Mouse (Mus musculus) adrenal gland, postnatal 25 days (tissue): ENCODE data around the gene Mdfic. TPM values are rescaled to one million over a fixed set of nuclear protein-coding genes. Genes with fewer than 3 reads are reported as not detected.
"Not testable (repeated sequence)": the region's sequence is repeated elsewhere in the genome, so short reads cannot be mapped to it uniquely, and the experiment has no call there.

Experiments used
- DNase-seq: peaks from one replicate; pipeline ENCODE4 v3.0.0; 2021; ENCODE audit warnings: mixed read lengths
- long read RNA-seq: library from polyadenylated mRNA; stranded (forward); transcript quantifications from one replicate; pipeline ENCODE4 v2.0.0, GENCODE M21; 2021
- total RNA-seq: library from RNA; stranded (reverse); gene quantifications from 2 replicates; pipeline ENCODE4 v1.2.3, GENCODE M21; 2021

Gene Mdfic
- total RNA-seq: 66.6 and 80.4 TPM in 2 replicates
- long read RNA-seq, transcript Mdfic-207 (5 exons, 3,431 nt): major isoform, 31 of 52 reads
- long read RNA-seq, transcript Mdfic-202 (4 exons, 1,871 nt): minor isoform, 12 of 52 reads
- long read RNA-seq, partial matches to known transcripts: 2 of 52 reads
- long read RNA-seq, other reads (novel, unspliced or antisense): 5 of 52 reads

- DNase-seq: peak; percentile 85
These were observed at the start of gene Mdfic for GRCm38 (mm10) chr6:15720461-15720817. Gene Mdfic (plus strand): TSS chr6:15720661.

DNA sequence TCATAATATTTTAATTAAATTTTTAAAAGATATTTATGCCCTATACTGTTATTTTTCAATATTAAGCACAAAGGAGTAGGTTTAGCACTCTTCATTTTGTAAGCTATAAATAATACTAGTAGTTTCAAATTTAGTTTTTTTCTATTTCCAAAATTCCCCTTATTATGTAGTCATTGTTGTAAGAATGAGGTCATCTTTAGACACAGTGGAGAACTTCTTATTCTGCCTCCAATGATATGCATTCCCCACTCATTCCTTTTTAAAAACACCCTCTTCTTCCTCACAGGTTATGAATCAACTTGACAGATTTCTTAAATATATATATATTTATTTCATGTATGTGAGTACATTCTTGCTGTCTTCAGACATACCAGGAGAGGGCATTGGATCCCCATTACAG lies 49.1 kb upstream of the Mdfic start:
- no peak for DNase-seq

- DNase-seq: no peak
These were observed 10.4 kb upstream of the Mdfic start for GRCm38 (mm10) chr6:15710080-15710479.

DNA sequence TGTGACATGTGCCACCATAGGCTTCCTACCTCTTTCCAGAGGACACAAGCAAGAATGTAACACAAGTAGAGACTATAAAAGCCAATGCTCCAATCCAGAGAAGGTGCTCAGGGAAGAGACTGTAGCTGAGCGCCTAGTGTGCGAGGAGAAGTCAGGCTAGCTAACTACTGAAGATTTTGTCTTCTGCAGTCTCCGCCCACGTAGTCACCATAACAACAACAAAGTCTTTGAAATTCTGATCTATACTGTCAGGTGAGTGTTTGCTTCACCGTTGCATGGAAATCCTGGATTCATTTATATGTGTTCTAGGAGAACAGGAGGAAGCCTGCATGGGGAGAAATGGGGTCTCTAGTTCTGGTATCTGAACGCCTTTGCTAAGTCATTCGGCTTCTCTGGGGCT lies 9.8 kb upstream of the Mdfic start:
- DNase-seq: no peak

DNA sequence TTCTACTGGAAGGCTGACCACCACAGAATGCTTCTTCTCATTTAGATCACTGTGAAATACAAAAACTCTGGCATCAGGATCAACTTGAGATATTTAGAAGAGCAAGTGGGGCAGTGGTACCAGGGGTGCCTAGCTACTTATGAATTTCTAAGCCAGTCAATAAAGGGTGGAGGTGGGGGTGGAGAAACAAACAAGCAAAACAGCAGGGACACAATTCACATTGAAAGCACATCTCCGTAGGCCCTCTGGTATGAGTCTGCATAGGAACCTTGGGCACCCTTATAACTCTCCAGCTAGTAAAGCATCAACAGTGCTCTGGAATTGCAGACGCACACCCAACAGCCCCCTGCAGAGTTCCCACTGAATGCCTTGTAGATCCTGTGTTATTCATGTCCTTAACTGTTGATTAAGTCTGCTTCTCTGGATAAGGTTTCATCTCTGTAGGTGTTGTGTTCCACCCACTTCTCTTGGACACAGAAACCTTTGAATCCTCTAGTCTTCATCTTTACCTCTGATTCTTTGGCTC lies 7.5 kb upstream of the Mdfic start:
- no peak for DNase-seq

- not testable (repeated sequence) for DNase-seq
These were observed 6.4 kb upstream of the Mdfic start for GRCm38 (mm10) chr6:15714036-15714435.

GRCm38 (mm10) chr6:15714996-15715844 lies 5.2 kb upstream of the Mdfic start:
- no peak for DNase-seq

GRCm38 (mm10) chr6:15719919-15720318 lies 542 bp upstream of the Mdfic start:
- DNase-seq: no peak

- DNase-seq: peak; percentile 73
These were observed 606 bp downstream of the Mdfic start for GRCm38 (mm10) chr6:15720818-15721715.

DNA sequence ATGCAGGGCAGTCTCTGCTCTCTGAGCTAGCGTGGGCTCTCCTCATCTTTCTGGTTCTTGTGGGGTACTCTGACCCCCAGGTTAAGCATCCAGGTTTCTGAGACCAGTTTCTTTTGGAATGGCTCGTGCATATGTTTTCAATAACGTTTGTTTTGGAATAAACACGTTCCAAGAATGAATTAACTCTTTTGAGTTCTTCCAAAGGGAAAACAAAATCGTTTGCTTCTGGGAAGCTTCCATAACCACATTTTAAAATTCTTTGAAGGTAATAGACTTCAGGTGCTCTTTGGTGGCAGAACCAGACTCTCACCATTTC lies 1.2 kb downstream of the Mdfic start:
- no peak for DNase-seq

GRCm38 (mm10) chr6:15722631-15723030 lies 2.2 kb downstream of the Mdfic start:
- not testable (repeated sequence) for DNase-seq

DNA sequence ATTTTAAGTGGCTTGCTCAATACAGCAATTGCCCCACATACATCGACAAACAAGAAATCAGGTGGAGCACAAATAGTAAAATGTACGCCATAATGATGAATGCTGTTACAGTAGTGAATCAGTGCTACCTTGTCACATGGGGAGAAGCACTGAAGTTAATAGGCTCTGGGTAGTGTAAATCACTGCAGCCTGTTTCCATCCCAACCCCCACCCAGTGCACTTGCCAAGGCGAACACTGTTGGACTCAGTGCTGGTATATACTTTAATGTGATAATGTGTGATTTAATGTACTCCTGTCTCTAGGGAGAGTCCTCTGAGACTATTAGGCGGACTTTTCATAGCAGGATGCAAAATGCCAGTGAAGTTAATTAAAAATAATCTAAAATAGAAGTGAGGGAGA lies 3.8 kb downstream of the Mdfic start:
- DNase-seq: no peak

DNA sequence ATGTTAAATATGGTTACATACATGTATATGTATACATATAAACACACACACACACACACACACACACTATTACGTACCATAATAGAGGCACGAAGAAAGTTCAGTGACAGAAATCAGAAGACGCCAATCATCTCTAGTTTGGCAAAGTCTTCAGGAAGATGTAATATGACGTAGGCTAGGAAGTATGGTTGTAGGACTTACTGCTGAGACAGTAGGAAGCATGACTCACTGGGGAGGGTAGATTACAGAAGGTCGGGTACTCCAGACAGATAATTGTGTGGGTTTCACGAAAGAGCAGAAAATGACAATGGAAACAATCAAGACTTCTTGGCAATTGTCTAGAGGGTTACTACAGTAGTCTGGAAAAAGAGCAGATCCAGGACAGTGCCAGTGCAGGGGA lies 6.0 kb downstream of the Mdfic start:
- no peak for DNase-seq

GRCm38 (mm10) chr6:15727681-15728410 lies 7.4 kb downstream of the Mdfic start:
- DNase-seq: no peak

- DNase-seq: no peak
These were observed 8.6 kb downstream of the Mdfic start for GRCm38 (mm10) chr6:15728844-15729577.

DNA sequence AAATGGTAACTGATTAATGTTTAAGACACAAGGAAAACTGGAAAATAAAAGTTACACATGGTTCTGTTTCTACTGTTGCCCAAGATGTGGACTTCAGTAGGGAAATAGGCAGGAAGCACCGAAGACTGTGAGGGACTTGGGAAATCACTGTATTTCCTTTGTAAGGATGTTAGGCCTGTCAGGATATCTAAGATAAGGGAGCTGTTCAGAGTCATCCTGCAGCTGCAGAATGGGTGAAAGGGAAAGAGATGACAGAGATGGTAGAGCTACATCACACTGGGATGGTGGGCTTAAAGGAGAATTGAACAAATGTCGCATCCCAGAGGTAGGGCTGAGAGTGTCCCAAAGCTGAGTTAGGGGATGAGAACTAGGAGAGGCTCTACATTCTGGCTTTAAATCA lies 9.8 kb downstream of the Mdfic start:
- DNase-seq: no peak

GRCm38 (mm10) chr6:15730666-15731065 lies 10.2 kb downstream of the Mdfic start:
- DNase-seq: no peak

- DNase-seq: no peak
These were observed 11.0 kb downstream of the Mdfic start for GRCm38 (mm10) chr6:15731452-15731851.

- DNase-seq: no peak
These were observed 17.0 kb downstream of the Mdfic start for GRCm38 (mm10) chr6:15737312-15737911.

DNA sequence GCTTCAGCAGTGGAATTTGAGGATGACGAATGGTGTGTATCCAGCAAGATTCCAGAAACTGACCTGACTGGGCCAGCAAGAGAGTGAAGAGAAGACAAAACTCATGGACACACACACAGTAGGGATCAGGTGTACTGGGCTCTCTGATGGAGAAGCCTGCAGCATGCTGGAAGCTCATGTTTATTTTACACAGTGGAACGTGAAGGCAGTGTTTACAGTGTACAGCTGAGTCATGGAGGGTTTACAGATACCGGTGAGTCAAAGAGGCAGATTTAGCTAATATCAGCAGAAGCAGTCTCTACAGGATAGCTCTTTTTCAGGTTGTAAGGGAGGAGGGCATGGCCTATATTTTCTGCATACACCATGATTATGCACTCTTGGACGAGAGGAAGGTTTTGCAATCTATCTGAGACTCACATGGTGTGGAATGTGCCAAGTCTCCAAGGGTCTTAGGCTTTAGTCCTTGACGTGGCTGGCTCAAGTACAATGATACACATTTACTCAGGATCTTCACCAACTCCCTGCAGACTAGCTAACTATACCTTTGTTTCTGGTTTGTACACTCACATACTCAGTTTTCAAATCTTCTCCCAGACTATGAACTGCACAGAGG lies 18.0 kb downstream of the Mdfic start:
- DNase-seq: no peak

GRCm38 (mm10) chr6:15739132-15739531 lies 18.7 kb downstream of the Mdfic start:
- no peak for DNase-seq
